Mouse (Mus musculus): ENCODE results near the gene Nlrc4. TPM values are rescaled to one million over a fixed set of nuclear protein-coding genes. Genes with fewer than 3 reads are reported as not detected.
A peak's percentile ranks its signal among the peaks of the same experiment; 100 is the strongest.
"Not testable (repeated sequence)": the region's sequence is repeated elsewhere in the genome, so short reads cannot be mapped to it uniquely, and the experiment has no call there.

The Nlrc4 gene
- total and polyA plus RNA-seq, 2 experiments from 2014 or later = 0.19 to 0.23 TPM

DNA sequence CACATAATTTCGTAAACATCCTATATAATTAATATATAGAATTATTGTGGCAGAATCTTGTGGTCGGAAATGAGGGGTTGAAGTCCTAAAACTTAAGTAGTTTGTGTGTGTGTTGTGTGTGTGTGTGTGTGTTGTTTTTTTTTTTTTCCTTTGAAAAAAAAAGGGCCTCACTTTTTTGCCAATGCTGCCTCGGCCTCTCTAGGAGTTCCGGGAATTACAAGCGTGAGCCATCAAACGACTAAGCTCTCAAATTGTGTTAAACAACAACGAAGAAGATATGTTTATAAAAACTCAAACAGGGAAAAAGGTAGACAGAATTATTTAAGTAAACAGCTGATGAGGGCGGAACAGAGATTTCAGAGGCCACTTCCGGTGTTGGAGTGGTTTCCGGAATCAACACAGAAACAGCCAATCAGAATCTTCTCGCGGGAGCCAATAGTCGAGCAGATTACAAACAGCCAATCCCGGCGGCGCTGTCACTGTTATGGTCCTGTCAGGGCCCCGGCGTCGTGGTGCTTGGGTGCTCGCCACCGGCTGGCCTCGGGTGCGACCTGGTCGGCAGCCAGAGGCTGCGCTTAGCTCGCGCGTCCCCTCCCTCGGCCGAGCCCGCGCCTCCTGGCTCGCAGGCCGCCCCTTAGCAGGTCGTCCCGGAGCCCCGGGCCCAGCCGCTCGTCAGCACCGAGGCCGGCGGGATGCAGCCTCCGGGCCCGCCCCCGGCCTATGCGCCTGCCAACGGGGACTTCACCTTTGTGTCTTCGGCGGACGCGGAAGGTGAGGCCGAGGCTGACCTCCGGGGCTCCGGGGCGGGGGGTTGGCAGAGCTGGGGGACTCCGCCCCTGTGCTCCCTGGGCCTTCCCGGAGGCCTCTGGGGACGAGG, 30.3 kb upstream of the Nlrc4 start, which contains the start of gene Yipf4:
Yipf4 (plus strand) TSS at position 470 of the 877 bp plus-strand sequence.
- Histone ChIP-seq H3K27ac (ENCODE audit: low read depth, low read length) (peak within 1 kb of the TSS; percentile 82), H3K4me3 (ENCODE audit: low read depth, low read length) (peak within 1 kb of the TSS; percentile 96), H3K9ac (peak within 1 kb of the TSS; percentile 94), H3K36me3 (ENCODE audit: insufficient read depth) (peaks cover 13% of the 10 kb centered on the region), H3K4me1 (ENCODE audit: insufficient read depth) (peaks cover 6% of the 10 kb centered on the region; the same call in 1 of the 2 replicates), H3K27me3 (ENCODE audit: insufficient read depth, low read length) (no peaks in the 10 kb centered on the region), H3K4me2 (ENCODE audit: low read depth) (peak within 1 kb of the TSS; percentile 68), H3K9me3 (ENCODE audit: low read length) (no peaks in the 10 kb centered on the region)
- DNase-seq (peak; percentile 98), ATAC-seq (peak; percentile 100)
- WGBS = 6% methylated on average over 58 of the region's 58 CpGs
- TF ChIP-seq CTCF (IDR thresholded peaks at IDR 0.05; ENCODE audit: low read depth) = no peak

DNA sequence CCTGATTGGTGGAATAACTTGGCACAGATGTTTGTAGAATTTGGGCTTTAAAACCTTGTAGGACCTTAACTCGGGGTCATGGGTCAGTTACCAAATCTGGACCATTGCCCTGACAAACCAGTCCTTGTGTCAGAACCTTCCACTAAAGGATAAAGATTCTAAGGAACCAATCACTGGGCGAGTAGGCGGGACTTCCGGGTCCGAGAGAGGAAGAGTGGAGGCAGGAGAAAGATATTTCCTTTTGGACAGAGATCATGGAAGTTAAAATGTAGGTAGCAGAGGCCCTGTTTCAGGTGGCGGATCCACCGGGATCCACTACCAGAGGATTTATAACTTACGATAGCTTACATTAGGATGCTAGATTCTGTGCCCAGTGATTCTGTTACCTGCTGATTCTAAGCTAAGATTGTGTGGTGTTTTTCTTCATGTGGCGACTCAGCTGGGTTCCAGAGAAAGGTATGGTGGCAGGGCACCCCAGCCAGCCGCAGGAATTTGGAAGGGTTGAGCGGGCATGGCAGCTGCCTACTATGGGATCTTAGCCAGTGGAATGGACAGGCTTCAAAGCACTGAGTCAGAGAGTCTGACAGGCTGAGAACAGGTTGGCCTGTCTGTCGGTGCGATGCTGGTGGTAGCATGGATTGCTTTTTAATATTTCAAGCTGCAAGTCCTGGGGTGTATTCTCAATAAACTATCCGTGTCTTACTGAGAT, 21.6 kb upstream of the Nlrc4 start:
- no peak overlapping the region for H3K27ac ChIP-seq (ENCODE audit: low read depth, low read length)
- H3K4me2 ChIP-seq (ENCODE audit: low read depth) = no peak overlapping the region
- WGBS = 86% methylated on average over 14 of the region's 14 CpGs
- H3K27me3 ChIP-seq (ENCODE audit: insufficient read depth, low read length) = no peaks in the 10 kb centered on the region
- H3K9ac ChIP-seq = no peak overlapping the region
- DNase-seq = no peak
- no peak for TF ChIP-seq CTCF (IDR thresholded peaks at IDR 0.05; ENCODE audit: low read depth)
- H3K4me1 ChIP-seq (ENCODE audit: insufficient read depth) = no peaks in the 10 kb centered on the region
- no peaks in the 10 kb centered on the region for H3K9me3 ChIP-seq (ENCODE audit: low read length)
- no peak overlapping the region for H3K4me3 ChIP-seq (ENCODE audit: low read depth, low read length)
- H3K36me3 ChIP-seq (ENCODE audit: insufficient read depth) = no peaks in the 10 kb centered on the region
- ATAC-seq = no peak

DNA sequence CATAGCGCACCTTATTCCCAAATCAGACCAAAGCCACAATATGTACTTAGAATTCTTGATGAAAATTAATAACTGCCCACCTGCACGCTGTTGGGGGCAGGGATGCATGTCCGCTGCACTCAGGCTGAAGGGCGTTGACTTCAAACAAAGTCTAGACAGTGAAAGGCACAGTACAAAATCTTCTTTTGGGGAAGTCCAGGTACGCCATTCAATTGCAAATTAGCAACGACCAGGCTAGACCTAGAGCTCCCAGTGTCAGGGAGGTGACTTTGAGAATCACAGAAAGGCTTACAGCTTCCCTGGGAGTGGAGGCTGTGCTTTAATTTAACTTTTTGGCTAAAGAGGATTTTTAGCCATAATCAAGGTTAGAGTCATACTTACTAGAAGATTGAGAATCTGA, 11.2 kb upstream of the Nlrc4 start:
- H3K27me3 ChIP-seq (ENCODE audit: insufficient read depth, low read length); H3K27ac ChIP-seq (ENCODE audit: low read depth, low read length); H3K36me3 ChIP-seq (ENCODE audit: insufficient read depth); H3K9ac ChIP-seq; H3K9me3 ChIP-seq (ENCODE audit: low read length); H3K4me3 ChIP-seq (ENCODE audit: low read depth, low read length); H3K4me2 ChIP-seq (ENCODE audit: low read depth); H3K4me1 ChIP-seq (ENCODE audit: insufficient read depth); ATAC-seq; DNase-seq: not testable (repeated sequence)
- 75% methylated on average over 6 of the region's 6 CpGs for WGBS

DNA sequence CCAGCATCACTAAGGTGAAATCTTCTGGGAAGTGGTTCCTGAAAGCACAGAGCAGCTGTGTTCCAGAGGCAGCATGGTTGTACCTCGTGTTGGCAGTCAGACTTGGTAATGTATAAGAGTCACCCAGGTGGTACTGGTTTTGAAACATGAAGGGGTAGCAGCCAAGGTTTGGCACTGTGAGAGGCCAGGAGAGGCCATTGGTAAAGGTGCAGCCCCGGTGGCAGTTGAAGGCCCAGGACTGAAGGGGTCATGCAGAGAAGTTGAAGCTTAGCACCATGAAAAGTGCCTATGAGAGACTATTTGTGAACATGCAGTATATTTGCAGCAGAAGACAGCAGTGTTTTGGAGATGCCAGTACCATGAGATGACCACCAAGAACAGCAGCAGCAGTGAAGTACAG, 9.0 kb upstream of the Nlrc4 start:
- not testable (repeated sequence) for H3K4me1 ChIP-seq (ENCODE audit: insufficient read depth); H3K9ac ChIP-seq; H3K4me3 ChIP-seq (ENCODE audit: low read depth, low read length); H3K27ac ChIP-seq (ENCODE audit: low read depth, low read length); H3K4me2 ChIP-seq (ENCODE audit: low read depth); ATAC-seq; H3K9me3 ChIP-seq (ENCODE audit: low read length); H3K36me3 ChIP-seq (ENCODE audit: insufficient read depth); DNase-seq; H3K27me3 ChIP-seq (ENCODE audit: insufficient read depth, low read length)
- 85% methylated on average over 2 of the region's 2 CpGs for whole genome bisulfite sequencing

DNA sequence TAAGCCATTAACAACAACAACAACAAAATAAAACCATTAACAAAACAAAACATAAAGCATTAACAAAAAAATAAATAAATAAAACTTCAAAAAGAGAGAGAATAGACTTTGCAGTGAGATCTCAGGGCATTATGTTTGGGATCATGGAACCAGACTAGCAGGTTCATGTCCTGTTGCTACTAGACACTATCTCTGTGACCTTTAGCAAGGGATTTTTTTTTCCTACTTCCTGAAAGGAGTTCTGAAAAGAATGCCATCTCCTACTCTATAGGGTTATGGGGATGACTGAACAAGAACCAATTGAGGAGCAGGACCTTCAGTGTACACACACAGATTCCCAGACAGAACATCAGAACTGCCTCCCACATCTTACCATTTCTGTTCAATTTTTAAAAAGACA, 4.6 kb upstream of the Nlrc4 start:
- Histone ChIP-seq H3K9me3 (ENCODE audit: low read length) (no peaks in the 10 kb centered on the region), H3K36me3 (ENCODE audit: insufficient read depth) (no peaks in the 10 kb centered on the region), H3K4me2 (ENCODE audit: low read depth) (no peak overlapping the region), H3K9ac (no peak overlapping the region), H3K27ac (ENCODE audit: low read depth, low read length) (no peak overlapping the region), H3K4me3 (ENCODE audit: low read depth, low read length) (no peak overlapping the region), H3K27me3 (ENCODE audit: insufficient read depth, low read length) (no peaks in the 10 kb centered on the region), H3K4me1 (ENCODE audit: insufficient read depth) (no peaks in the 10 kb centered on the region)
- no peak for TF ChIP-seq CTCF (IDR thresholded peaks at IDR 0.05; ENCODE audit: low read depth)
- ATAC-seq (no peak), DNase-seq (no peak)

DNA sequence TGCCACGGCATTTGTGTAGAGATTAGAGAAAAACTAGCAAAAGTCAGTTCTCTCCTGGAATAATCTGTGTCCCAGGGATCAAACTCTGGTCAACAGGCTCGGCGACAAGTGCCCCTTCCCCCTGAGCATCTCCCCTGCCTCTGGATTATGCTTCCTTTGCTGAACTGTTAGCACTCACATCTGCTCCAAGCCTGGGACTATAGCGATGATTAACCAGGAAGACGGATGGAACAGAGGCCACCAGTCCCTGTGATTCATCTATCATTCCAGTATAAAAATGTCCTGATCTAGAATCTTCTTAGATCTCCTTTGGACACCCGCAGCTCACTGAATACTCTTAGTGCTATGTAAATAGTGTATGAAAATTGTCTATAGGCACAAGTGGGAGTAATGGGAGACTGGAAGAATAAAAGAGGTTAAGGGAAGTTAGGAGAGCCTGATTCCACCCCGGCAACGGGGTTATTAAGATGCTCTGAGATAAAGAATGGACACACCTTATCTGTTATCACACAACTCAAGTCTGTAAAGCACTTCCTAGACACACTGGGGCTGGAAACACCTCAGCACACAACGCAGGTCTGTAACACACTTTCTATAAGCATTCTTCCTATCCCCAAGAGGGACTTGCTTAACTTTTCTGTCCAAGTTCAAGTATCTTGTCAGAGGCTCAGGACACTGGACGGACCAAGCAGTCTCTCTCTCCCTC, 817 bp downstream of the Nlrc4 start:
- Histone ChIP-seq H3K4me3 (ENCODE audit: low read depth, low read length) (no peak overlapping the region), H3K27me3 (ENCODE audit: insufficient read depth, low read length) (no peaks in the 10 kb centered on the region), H3K27ac (ENCODE audit: low read depth, low read length) (no peak overlapping the region), H3K4me2 (ENCODE audit: low read depth) (no peak overlapping the region), H3K4me1 (ENCODE audit: insufficient read depth) (no peaks in the 10 kb centered on the region), H3K9ac (no peak overlapping the region), H3K9me3 (ENCODE audit: low read length) (no peaks in the 10 kb centered on the region), H3K36me3 (ENCODE audit: insufficient read depth) (no peaks in the 10 kb centered on the region)
- ATAC-seq (no peak), DNase-seq (no peak)
- WGBS = 80% methylated on average over 10 of the region's 10 CpGs
- no peak for TF ChIP-seq CTCF (IDR thresholded peaks at IDR 0.05; ENCODE audit: low read depth)

DNA sequence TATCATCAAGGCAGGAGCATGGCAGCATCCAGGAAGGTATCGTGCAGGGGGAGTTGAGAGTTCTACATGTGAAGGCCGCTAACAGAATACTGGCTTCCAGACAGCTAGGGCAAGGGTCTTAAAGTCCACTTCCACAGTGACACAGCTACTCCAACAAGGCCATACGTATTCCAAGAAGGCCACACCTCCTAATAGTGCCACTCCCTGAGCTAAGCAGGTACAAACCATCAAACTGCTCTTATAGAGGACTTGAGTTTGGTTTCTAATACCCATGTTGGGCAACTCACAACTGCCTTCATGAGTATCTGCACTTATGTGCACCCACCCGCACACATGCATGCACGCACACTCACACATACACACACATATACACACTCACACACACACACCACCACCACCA, 2.1 kb downstream of the Nlrc4 start:
- H3K36me3 ChIP-seq (ENCODE audit: insufficient read depth) = no peaks in the 10 kb centered on the region
- 94% methylated on average over 5 of the region's 5 CpGs for WGBS

More for the DNA sequence above, 2.1 kb downstream of the Nlrc4 start:
- DNase-seq (no peak), ATAC-seq (no peak)
- Histone ChIP-seq H3K4me1 (ENCODE audit: insufficient read depth) (no peaks in the 10 kb centered on the region), H3K9me3 (ENCODE audit: low read length) (no peaks in the 10 kb centered on the region), H3K9ac (no peak overlapping the region), H3K4me3 (ENCODE audit: low read depth, low read length) (no peak overlapping the region), H3K27me3 (ENCODE audit: insufficient read depth, low read length) (no peaks in the 10 kb centered on the region), H3K27ac (ENCODE audit: low read depth, low read length) (no peak overlapping the region), H3K4me2 (ENCODE audit: low read depth) (no peak overlapping the region)
- no peak for TF ChIP-seq CTCF (IDR thresholded peaks at IDR 0.05; ENCODE audit: low read depth)

Data from forebrain, postnatal 0 days (tissue).